Mouse (Mus musculus) cerebellum, adult 2 months (tissue): ENCODE data around the gene Serbp1.

Source experiments
- CTCF ChIP-seq: fragments of 200-500 bp; IDR thresholded peaks from 2 replicates; pipeline ENCODE4 v1.5.1; 2011; ENCODE audit warnings: low read depth, mild to moderate bottlenecking, control low read depth, low read length, moderate library complexity, borderline replicate concordance; ENCODE audit not compliant: insufficient read depth
- POLR2A ChIP-seq: fragments of 200-500 bp; IDR thresholded peaks from 2 replicates; pipeline ENCODE4 v1.6.1; 2011; ENCODE audit warnings: low read length, control low read depth, borderline replicate concordance; ENCODE audit not compliant: insufficient read depth

- TF ChIP-seq POLR2A (no peak), CTCF (peak; percentile 27; the same call in 1 of the 2 replicates)
Observed at GRCm38 (mm10) chr6:67296126-67296525, 58.1 kb downstream of the Serbp1 start.
